Mouse (Mus musculus): ENCODE data around the gene Nlrc5.

Nlrc5 gene

DNA sequence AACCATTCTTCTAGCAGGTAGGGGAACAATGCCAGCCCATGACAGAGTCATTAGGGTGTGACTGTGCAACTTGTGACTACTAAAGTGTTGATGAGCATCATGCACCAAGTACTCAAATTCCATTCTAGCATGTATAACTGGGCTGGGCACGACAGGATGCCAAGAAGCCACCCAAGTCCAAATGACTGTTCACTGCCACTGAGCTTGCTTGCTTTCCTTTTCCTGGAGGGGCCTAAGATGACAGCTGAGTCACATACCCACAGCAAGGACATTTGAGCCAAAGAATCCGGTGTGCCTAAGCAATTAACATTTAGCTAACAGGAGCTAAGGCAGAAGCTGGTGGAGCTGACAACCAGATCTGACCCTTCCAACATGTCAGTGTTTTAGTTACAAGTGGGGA lies 137.7 kb downstream of the Nlrc5 start:
- DNase-seq: no peak

DNA sequence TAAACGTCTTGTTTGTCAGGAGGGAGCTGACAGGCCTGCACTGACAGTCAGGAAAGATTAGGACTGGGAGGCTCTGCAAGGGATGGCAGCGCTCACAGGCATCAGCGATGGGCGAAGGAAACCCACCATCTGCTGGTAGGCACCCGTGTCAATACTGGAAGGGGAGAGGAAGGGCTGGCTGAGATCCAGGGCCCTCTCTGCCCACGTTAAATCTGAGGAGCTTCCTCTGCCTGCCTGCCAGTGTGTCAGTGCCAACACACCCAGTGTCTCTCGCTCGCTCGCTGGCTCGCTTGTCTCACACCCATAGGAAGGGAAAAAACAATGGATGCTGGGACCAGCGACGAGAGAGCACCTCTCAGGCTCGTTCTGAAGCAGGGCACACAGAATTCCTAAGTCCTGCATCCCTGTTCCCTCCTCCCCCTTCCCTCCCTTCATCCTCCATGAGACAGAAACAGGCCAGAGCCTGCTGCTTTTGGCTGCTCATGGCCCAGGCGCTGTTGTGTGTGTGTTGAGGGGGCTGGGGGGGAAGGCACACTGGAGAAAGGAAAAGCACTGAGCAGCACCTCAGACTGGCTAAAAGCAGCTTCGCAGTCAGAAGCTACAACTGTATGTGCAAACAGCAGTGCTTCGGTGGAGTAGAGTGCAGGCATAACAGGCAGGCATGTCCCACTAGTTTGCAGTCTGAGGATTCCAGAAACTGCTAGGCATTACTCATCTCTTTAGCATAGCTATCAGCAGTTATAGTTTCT lies 140.2 kb downstream of the Nlrc5 start:
- no peak for DNase-seq

DNA sequence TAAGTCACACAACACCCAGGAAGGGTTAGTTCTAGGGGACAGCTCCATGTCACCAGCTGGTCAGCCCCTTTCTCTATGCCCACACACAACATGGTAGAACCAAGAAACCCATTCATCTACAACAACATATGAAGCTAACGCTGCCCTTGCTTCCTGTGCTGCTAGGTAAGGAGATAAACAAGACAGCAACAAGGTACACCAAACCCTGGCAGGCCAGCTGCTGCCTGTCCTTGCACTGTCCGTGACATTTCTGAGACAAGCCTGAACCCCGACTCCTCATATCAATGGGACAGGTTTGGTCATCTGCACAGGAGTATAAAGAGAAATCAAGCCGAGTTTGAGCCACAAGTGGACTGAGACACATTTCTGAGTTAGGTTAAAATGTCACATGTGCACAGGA lies 141.0 kb downstream of the Nlrc5 start:
- no peak for DNase-seq
